Mouse (Mus musculus): ENCODE measurements around the gene Ptrhd1.

DNA sequence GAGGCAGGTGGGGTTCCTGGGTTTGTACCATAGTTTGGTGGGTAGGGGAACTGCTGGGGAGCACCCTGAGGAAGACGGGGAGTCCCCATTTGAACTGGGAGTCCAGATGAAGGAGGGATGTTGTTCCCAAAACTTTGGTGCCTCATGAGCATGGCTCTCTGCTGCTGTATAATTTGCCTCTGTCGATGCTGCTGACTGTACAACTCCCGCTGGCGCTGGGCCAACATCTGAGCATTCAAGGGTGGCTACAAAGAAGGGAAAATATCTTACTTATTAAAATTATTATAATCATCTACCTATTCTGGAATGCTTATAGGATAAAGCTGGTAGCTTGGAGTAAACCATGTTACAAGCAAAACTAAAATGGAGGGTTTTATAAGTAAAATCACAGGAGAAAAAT is 33.9 kb downstream of the Ptrhd1 start:
- TF ChIP-seq POLR2A (IDR thresholded peaks at IDR 0.05; ENCODE audit: extremely low read depth, insufficient read depth, low read length) (no peak), CTCF (IDR thresholded peaks at IDR 0.05; ENCODE audit: extremely low read depth, insufficient read depth, low read length) (no peak)

Data from cortical plate, adult 2 months (tissue).